Mouse (Mus musculus) midbrain, embryonic 13.5 days (tissue): Measurements from ENCODE around the gene Lrrc61. TPM values are rescaled to one million over a fixed set of nuclear protein-coding genes. Genes with fewer than 3 reads are reported as not detected.

ENCODE experiments used
- ATAC-seq: fragments of 200-750 bp; cut with Nextera tagmentation; 2 replicates; pipeline ENCODE4 v1.8.0; 2017; ENCODE audit warnings: mild to moderate bottlenecking, moderate TSS enrichment, moderate library complexity
- H3K27ac ChIP-seq: fragments of 300-500 bp; sonication (generic); 2 replicates; pipeline ENCODE4 v1.5.1; 2015; ENCODE audit warnings: inconsistent platforms, mild to moderate bottlenecking, moderate library complexity
- H3K27me3 ChIP-seq: fragments of 300-500 bp; sonication (generic); 2 replicates; pipeline ENCODE4 v1.6.1; 2015; ENCODE audit warnings: mild to moderate bottlenecking, inconsistent platforms
- H3K36me3 ChIP-seq: fragments of 300-500 bp; sonication (generic); 2 replicates; pipeline ENCODE4 v1.6.1; 2015; ENCODE audit warnings: mild to moderate bottlenecking, inconsistent platforms
- H3K4me1 ChIP-seq: fragments of 300-500 bp; sonication (generic); replicated peaks from 2 replicates; pipeline ENCODE4 v1.6.1; 2015; ENCODE audit warnings: inconsistent platforms
- H3K4me2 ChIP-seq: fragments of 300-500 bp; sonication (generic); replicated peaks from 2 replicates; pipeline ENCODE4 v1.6.1; 2015; ENCODE audit warnings: moderate library complexity, mild to moderate bottlenecking, inconsistent platforms
- H3K4me3 ChIP-seq: fragments of 300-500 bp; sonication (generic); replicated peaks from 2 replicates; pipeline ENCODE4 v1.5.1; 2015; ENCODE audit warnings: mild to moderate bottlenecking, inconsistent platforms
- H3K9ac ChIP-seq: fragments of 300-500 bp; sonication (generic); replicated peaks from 2 replicates; pipeline ENCODE4 v1.6.1; 2015; ENCODE audit warnings: mild to moderate bottlenecking, inconsistent platforms
- H3K9me3 ChIP-seq: fragments of 300-500 bp; sonication (generic); 2 replicates; pipeline ENCODE4 v1.6.1; 2016; ENCODE audit warnings: mild to moderate bottlenecking, inconsistent platforms
- WGBS: fragments of 180-500 bp; shearing (Covaris S2); methylation state at CpG from one replicate; pipeline ENCODE4 v1.1.7; 2015; 5-methylcytosine and 5-hydroxymethylcytosine counted together
- polyA plus RNA-seq: library from polyadenylated mRNA; unstranded; fragments of >200 nt; fragmentation: Nextera tagmentation; extraction: Ambion mirVana; gene quantifications from 2 replicates; pipeline ENCODE4 v1.2.1, GENCODE M21; 2015

The Lrrc61 gene
- polyA plus RNA-seq, 1 experiment from 2014 or later, result 20.8 TPM

DNA sequence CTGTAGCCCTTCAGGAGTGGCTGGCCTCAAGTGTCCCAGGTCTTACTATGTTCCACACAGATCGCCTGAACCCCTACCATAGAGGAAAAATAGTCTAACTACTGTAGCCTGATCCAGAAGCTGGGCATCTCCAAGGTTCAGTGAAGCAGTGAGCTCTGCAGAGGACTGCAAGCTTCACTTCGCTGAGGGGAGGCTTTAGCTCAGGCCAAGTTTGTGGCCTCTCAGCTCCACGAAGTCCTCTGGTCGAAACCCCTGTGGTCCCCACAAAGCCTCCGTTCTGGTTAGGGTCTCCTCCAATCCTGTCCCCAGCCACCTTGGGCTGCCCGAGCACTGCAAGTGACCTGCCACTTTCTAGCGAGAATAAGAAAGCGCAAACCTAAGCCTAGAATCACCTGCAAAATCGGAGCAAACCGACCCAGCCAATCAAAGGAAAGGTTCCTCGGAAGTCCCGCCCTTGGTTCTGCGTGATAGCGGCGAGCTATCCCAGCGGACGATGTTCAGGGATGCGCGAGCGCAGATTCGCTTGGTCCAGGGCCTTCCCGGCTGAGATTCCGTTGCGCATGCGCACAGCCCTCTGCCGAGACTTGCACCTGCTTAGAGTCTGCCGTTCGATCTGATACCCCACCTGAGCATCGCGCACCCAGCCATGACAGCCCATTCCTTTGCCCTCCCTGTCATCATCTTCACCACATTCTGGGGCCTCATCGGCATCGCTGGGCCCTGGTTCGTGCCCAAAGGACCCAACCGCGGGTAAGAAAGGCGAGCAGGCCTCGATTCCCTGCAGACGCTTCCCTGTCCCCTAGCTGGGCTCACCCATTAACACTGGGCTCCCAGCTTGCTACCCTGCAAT, 17.3 kb upstream of the Lrrc61 start, which contains the start of gene Atp6v0e2:
Atp6v0e2 (plus strand) TSS at position 511 of the 850 bp plus-strand sequence.
- Histone ChIP-seq H3K27me3 (no peaks in the 10 kb centered on the region), H3K4me1 (peaks cover 28% of the 10 kb centered on the region), H3K4me2 (peak within 1 kb of the TSS; percentile 82), H3K36me3 (peaks cover 28% of the 10 kb centered on the region), H3K9ac (peak within 1 kb of the TSS; percentile 95), H3K27ac (peak within 1 kb of the TSS; percentile 76), H3K9me3 (no peaks in the 10 kb centered on the region), H3K4me3 (peak within 1 kb of the TSS; percentile 63)
- peak; percentile 97 for ATAC-seq
- 2% methylated on average over 38 of the region's 38 CpGs for WGBS

DNA sequence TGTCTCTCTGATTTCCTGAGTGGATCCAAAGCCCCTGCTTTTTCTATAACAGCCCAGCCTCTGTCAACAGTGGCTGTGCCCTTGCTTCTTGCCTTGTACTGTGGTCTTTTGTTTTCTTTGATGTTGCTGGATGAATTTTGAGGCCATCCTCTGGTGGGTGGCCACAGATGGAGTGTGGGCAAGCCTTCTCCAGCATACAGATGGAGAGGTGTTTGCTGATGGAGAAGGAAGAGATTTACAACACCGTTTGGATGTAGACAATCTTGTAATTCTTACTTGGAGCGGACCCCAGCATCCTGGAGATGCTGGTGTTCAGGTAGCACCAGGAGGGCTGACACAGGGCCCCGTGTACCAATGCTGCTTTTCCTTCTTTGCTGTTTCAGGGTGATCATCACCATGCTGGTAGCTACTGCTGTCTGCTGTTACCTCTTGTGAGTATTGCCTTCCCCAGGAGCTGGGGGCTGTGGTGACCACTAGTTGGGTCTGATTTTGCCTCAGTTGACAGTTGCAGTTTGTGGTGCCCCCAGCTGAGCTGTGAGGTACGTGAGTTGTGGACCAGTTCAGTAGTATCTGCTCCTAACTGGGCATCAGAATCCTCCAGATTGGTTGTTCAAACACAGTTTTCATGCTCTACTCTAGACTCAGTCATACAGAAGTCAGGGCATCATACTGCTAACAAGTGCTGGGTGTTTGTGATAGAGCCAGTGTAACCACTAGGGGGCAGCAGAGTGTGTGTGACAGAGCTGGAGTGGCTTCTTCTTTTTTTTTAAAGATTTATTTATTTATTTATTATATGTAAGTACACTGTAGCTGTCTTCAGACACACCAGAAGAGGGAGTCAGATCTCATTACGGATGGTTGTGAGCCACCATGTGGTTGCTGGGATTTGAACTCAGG, 15.5 kb upstream of the Lrrc61 start:
- 0 out of 2 replicates have a peak overlapping the region, but pooled peaks have one; percentile 70 for H3K27ac ChIP-seq
- 73% methylated on average over 5 of the region's 5 CpGs for WGBS
- peak overlapping the region; percentile 95 for H3K9ac ChIP-seq
- H3K4me3 ChIP-seq, result peak overlapping the region; percentile 63
- no peak for ATAC-seq
- no peaks in the 10 kb centered on the region for H3K9me3 ChIP-seq
- H3K4me2 ChIP-seq, result peak overlapping the region; percentile 82
- H3K36me3 ChIP-seq, result peaks cover 37% of the 10 kb centered on the region
- H3K27me3 ChIP-seq, result no peaks in the 10 kb centered on the region
- H3K4me1 ChIP-seq, result peaks cover 28% of the 10 kb centered on the region

DNA sequence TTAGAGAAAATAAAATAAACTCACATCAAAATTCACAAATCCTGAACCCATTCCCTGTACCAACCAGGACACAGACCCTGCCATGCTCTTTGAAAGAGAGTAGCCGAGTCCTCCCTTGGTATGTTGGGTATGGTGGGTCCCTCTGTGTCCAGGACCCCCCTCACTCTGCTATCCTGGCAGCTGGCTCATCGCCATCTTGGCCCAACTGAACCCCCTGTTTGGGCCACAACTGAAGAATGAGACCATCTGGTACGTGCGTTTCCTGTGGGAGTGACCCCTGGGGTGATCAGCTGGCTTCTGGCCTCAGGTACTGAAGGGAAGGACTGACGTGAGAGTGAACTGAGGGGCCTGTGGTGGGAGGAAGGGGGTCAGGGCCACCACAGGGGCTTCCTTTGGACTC, 14.7 kb upstream of the Lrrc61 start:
- no peaks in the 10 kb centered on the region for H3K9me3 ChIP-seq
- WGBS, result 74% methylated on average over 5 of the region's 5 CpGs
- no peak overlapping the region for H3K27ac ChIP-seq
- H3K4me1 ChIP-seq, result peaks cover 28% of the 10 kb centered on the region
- H3K4me3 ChIP-seq, result no peak overlapping the region
- no peak for ATAC-seq
- H3K9ac ChIP-seq, result 0 out of 2 replicates have a peak overlapping the region, but pooled peaks have one; percentile 44
- H3K36me3 ChIP-seq, result peaks cover 37% of the 10 kb centered on the region
- H3K27me3 ChIP-seq, result no peaks in the 10 kb centered on the region
- no peak overlapping the region for H3K4me2 ChIP-seq

DNA sequence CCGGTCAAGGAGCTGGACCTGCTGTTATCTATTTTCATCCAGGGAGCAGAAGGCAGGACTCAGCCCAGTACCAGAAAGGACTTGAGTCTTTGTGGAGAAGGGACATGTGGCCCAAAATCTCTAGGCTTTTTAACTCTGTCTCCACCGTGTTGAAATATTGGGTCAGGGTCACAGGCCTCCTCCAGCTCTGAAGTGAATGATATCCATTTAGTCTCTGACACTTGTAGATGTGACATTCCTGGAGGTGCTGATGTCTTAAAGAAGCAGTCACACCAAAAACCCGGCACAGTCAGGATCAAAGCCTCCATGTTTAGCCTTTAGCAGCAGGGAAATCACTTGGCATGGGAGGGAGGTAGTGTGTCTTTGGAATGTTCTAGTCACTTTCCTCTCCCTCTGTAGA, 13.9 kb upstream of the Lrrc61 start:
- ATAC-seq, result no peak
- Histone ChIP-seq H3K27me3 (no peaks in the 10 kb centered on the region), H3K4me2 (no peak overlapping the region), H3K9ac (no peak overlapping the region), H3K9me3 (no peaks in the 10 kb centered on the region), H3K4me3 (no peak overlapping the region), H3K4me1 (peaks cover 28% of the 10 kb centered on the region), H3K27ac (no peak overlapping the region), H3K36me3 (peaks cover 37% of the 10 kb centered on the region)
- 86% methylated on average over 3 of the region's 3 CpGs for WGBS

DNA sequence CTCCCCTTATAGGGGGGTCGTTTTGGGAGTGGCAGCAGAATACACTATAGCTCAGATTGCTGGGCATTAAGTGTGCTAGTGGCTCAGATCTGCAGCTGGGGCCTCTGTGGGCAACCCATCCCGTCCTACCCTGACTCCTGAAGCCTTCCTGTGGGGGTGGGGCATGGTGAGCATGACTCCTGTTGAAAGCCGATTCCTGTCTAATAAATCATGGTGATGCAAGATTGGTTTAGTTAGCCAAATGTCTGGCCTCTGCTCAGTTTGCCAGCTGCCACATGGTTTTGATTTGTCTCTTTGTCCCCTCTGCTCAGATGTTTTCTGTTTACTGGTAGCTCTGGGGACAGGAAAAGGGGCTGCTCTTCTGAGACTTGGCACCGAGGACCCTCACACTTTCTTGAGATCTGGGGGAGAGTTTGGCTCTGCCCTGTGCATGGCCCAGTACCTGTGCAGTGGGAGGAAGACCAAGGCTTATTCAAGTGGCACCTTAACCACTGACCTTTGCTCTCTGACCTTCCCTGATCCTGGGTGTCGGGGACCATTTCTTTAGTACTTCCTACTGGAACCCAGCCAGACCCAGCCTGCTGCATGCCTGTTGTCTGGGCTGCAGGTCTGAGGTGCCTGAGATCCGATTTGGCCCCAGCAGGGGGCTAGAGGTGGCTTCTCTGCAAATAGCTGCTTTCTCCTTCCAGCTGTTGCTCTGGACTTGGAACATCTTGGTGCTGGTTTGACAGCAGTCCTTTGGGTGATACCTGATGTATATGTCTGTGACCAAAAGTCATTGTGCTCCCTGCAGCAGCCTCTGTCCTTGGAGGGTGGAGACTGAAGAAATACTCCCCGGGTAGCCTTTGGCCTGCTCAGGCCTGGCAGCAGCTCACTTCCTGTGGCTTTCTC, 12.8 kb upstream of the Lrrc61 start:
- WGBS, result 75% methylated on average over 7 of the region's 7 CpGs
- no peak overlapping the region for H3K4me3 ChIP-seq
- ATAC-seq, result no peak
- no peak overlapping the region for H3K9ac ChIP-seq
- no peaks in the 10 kb centered on the region for H3K27me3 ChIP-seq
- peaks cover 22% of the 10 kb centered on the region for H3K4me1 ChIP-seq
- H3K4me2 ChIP-seq, result no peak overlapping the region
- peaks cover 37% of the 10 kb centered on the region for H3K36me3 ChIP-seq
- no peaks in the 10 kb centered on the region for H3K9me3 ChIP-seq
- H3K27ac ChIP-seq, result no peak overlapping the region

DNA sequence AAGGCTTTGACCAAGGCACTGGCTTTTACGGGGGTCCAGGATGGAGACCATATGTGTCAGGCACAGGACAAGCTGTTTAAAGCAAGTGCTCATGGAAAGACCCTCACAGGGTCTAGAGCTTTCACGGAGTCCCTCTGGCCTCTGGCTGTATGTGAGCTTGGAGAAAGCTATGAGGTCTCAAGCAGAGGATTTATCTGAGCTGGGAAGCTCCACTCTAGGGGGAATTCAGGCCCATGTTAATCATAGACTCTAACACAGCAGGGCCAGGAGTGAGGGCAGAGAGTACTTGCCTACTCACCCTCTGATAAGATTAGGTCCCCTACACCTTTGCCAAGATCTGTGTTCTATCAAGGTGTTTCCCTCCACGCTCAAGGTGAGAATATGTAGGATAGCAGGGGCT, 12.0 kb upstream of the Lrrc61 start:
- Histone ChIP-seq H3K9me3 (no peaks in the 10 kb centered on the region), H3K9ac (no peak overlapping the region), H3K36me3 (peaks cover 37% of the 10 kb centered on the region), H3K27me3 (no peaks in the 10 kb centered on the region), H3K27ac (no peak overlapping the region), H3K4me3 (no peak overlapping the region), H3K4me2 (no peak overlapping the region), H3K4me1 (peaks cover 19% of the 10 kb centered on the region)
- no peak for ATAC-seq
- WGBS, result 93% methylated on average over 3 of the region's 3 CpGs

DNA sequence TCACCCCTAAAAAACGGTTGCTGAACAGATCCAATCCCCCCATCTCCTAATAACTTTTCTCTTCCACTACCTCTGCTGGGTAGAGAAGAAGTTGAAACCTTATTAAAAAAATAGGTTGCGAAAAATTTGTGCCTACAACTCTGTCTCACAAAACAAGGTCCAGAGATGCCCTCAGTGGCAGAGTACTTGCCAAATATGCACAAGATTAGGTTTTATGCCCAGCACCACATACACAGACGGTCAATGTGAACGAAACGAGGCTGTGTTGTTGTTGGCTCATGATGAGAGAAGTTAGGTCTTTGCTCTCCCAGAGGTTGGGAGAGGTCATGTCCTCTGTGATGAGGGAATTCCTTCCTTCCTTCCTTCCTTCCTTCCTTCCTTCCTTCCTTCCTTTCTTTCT, 9.3 kb upstream of the Lrrc61 start:
- H3K9me3 ChIP-seq, result no peaks in the 10 kb centered on the region
- no peak overlapping the region for H3K9ac ChIP-seq
- H3K4me1 ChIP-seq, result no peaks in the 10 kb centered on the region
- WGBS, result 80% methylated on average over 5 of the region's 5 CpGs
- H3K27me3 ChIP-seq, result no peaks in the 10 kb centered on the region
- no peak for ATAC-seq
- no peak overlapping the region for H3K27ac ChIP-seq
- no peak overlapping the region for H3K4me3 ChIP-seq
- peaks cover 30% of the 10 kb centered on the region for H3K36me3 ChIP-seq
- H3K4me2 ChIP-seq, result no peak overlapping the region

DNA sequence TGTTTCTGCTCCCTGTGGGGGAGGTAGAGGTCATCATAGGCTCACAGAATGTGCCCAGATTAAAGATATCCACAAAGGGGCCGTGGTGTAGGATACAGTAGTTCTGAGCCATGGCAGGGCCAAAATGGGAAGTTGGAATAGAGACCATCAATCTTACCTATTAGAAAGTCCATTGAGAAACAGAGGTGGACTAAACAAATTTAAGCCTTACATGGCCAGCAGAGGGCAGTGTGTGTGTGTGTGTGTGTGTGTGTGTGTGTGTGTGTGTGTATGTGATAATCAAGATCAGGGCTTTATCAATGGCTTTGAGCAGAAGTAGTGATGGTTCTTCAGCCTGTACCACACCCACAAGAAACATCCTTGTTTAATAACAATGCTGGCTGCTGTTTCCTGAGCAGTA, 8.3 kb upstream of the Lrrc61 start:
- Histone ChIP-seq H3K36me3 (peaks cover 20% of the 10 kb centered on the region), H3K27ac (no peak overlapping the region), H3K4me1 (no peaks in the 10 kb centered on the region), H3K4me3 (no peak overlapping the region), H3K27me3 (no peaks in the 10 kb centered on the region), H3K4me2 (no peak overlapping the region), H3K9ac (no peak overlapping the region), H3K9me3 (no peaks in the 10 kb centered on the region)
- ATAC-seq, result peak; percentile 9; the same call in 1 of the 2 replicates
- WGBS, result 67% methylated on average over 1 of the region's 1 CpGs

DNA sequence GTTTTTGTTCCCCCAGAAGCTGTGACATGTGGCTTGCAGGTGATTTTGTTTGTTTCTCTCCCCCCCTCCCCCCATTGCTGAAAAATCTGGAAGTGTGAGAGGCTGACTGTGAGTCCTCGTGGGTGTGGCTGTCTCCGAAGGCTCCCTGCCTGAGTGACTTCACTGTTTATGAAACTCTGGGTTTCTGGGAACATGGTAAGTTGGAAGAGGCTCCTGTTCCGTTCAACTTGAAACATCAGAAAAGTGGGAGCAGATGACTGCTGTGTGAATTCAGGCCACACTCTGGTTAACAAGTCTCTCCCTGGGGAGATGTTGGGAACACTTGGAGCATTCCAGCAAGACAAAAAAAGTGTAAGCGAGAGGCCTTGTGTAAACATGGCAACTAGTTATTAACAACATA, 7.7 kb upstream of the Lrrc61 start:
- Histone ChIP-seq H3K27ac (no peak overlapping the region), H3K4me2 (no peak overlapping the region), H3K4me1 (no peaks in the 10 kb centered on the region), H3K9me3 (no peaks in the 10 kb centered on the region), H3K4me3 (no peak overlapping the region), H3K36me3 (peaks cover 14% of the 10 kb centered on the region), H3K9ac (no peak overlapping the region), H3K27me3 (no peaks in the 10 kb centered on the region)
- ATAC-seq, result no peak
- 73% methylated on average over 4 of the region's 4 CpGs for WGBS

DNA sequence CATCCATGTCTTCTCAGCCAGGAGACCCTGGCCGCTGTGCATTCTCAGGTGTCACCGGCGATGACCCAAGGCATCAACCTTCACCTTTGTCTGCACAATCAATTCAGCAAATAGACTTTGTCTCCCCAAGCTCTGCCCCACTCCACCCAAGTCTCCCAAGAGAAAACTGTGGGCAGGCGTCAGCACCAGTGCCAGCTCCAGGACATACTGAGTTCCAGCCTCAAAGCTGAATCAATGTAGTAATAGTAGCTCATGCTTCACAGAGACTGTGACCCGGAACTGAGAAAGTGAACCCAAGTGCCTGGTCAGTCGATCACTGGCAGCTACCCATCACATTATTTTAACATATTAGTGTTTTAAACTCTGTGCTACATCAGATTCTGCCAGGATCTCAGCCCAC, 6.3 kb upstream of the Lrrc61 start:
- WGBS, result 89% methylated on average over 6 of the region's 6 CpGs
- Histone ChIP-seq H3K27ac (no peak overlapping the region), H3K27me3 (no peaks in the 10 kb centered on the region), H3K9me3 (no peaks in the 10 kb centered on the region), H3K4me2 (no peak overlapping the region), H3K4me1 (no peaks in the 10 kb centered on the region), H3K36me3 (0 out of 2 replicates have a peak, but pooled peaks cover under 1% of the 10 kb centered on the region), H3K9ac (no peak overlapping the region), H3K4me3 (no peak overlapping the region)
- ATAC-seq, result no peak

DNA sequence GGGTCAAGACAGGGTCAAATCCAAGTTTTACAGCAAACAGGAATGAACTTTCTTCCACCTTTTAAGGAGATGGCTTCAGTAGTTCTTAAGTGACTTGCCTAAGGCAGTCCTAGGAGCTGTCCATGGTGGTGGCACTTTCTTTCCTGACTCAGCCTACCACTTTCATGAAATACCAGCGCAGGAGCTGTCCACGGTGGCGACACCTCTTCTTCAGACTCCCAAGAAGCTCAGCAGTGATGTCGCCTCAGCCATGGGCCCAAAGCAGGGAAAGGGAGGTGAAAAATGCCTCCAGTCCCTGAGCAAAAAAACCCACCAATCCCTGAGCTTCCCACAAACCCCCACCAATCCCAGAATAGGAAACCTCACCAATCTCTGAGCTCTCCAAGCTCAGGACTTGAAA, 1.7 kb upstream of the Lrrc61 start:
- 73% methylated on average over 4 of the region's 4 CpGs for WGBS
- H3K4me1 ChIP-seq, result peaks cover 21% of the 10 kb centered on the region
- H3K4me3 ChIP-seq, result no peak overlapping the region
- no peaks in the 10 kb centered on the region for H3K9me3 ChIP-seq
- no peak overlapping the region for H3K9ac ChIP-seq
- H3K27me3 ChIP-seq, result no peaks in the 10 kb centered on the region
- no peak for ATAC-seq
- peaks cover 10% of the 10 kb centered on the region for H3K36me3 ChIP-seq
- no peak overlapping the region for H3K27ac ChIP-seq
- H3K4me2 ChIP-seq, result no peak overlapping the region
